Mouse (Mus musculus) kidney, adult 11 months (tissue): ENCODE measurements at regions not wholly inside any gene's neighbourhood (a gene's known extent, or its start where the extent isn't known, plus 50 kb on each side); places are given as distances from the start of the nearest gene placed in this dataset.

ENCODE experiments used
- DNase-seq: peaks from one replicate; pipeline ENCODE4 v3.0.0; 2022

DNA sequence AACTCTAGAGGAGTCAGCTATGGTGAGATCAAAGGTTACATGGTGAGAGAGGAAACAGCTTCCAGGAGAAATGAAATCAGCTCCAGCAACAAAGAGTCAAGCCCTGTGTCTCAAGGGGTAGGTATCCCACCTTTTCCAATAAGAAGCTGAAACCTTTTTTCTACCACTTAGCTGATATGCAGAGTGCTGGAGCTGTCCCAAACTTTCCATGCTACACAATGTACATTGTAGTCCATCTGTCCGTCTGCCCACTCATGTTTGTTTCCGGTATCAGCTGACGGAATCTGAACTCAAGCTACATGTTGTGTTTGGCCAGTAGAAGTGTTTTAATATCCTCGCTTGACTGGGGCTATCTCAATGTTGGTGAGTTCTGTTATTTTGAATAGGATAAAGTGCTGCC is 83.6 kb upstream of the Ngf start:
- no peak for DNase-seq

DNA sequence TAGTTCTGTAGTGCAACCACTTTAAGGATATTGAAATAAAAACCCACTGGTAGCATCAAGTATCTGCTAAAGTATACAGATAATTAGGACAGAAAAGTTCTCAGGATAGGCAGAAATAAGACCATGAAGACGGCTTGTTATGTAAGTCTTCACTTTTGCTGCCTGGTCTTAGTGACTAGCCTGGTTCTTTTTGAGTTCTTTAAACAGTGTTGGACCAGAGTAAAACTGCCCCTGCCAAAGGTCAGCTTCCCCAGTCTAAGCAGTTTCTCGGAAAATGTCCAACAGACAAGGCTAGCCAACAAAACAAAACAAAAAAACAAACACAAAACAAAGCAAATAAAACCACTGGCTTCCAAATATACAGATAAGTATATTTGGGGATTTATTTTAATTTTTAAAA is 85.1 kb upstream of the Ngf start:
- no peak for DNase-seq

DNA sequence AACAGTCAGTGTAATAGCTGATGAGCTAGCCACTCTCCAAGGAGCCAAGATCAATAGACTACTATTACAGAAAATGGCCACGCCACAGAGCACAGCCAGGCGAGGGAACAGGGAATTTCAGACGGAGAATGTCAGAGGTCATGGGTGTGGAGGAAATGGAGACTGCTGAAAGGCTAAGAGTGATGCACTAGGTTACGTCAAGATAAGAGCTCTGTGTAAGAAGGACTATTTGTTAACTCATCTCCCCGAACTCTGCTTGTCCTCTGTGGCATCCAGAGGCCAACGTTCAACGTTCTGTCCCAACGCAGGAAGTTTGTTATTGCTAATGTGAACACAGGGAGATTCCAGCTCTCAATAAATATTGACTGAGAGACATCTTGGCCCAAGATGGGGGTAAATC is 86.0 kb upstream of the Ngf start:
- DNase-seq = peak; percentile 16

DNA sequence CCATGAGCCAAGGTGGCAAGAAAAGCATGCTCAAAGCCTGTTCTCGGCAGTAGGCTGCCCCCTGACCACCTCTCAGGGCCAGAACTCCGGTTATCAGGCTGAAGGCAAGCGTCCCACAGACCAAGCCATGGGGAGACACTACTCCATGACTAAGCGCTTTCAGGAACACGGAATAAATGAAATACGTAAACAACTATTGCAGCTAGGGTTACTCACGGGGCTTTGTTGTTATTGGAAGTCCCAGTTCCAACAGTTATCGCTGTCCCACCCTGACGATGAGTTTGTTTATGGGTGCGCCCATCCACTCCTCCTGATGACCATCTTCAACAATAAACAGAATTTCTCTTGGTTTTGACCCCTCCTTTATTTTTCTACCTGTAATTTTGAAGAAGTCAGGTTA is 88.0 kb upstream of the Ngf start:
- no peak for DNase-seq

DNA sequence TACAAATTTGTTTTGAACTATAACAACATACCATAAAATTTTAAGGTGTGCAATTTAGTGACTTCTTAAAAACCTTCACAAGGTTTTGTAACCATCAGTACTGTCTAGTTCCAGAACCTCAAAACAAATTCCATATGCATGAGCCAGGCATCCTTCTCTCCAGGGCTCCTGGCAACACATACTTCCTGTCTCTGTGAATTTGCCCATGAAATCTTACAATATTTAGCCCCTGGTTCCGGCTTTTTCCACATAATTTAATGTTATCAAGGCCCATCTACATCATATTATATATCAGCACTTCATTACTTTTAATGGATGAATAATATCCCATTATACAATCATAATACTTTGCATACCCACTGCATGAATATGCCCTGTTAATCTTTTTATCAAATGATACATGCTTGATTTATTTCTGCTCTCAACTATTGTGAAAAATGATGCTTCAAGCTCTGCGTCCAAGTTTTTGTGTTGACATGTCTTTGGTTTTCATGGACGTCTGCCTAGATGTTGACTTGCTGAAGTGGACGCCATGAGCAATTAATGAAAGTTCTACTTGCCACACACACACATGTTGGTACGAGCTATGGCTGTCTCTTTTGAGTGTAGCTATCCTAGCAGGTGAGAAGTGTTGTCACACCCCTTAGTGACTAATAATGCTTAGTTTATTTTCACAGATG is 95.2 kb upstream of the Ngf start:
- DNase-seq = no peak

DNA sequence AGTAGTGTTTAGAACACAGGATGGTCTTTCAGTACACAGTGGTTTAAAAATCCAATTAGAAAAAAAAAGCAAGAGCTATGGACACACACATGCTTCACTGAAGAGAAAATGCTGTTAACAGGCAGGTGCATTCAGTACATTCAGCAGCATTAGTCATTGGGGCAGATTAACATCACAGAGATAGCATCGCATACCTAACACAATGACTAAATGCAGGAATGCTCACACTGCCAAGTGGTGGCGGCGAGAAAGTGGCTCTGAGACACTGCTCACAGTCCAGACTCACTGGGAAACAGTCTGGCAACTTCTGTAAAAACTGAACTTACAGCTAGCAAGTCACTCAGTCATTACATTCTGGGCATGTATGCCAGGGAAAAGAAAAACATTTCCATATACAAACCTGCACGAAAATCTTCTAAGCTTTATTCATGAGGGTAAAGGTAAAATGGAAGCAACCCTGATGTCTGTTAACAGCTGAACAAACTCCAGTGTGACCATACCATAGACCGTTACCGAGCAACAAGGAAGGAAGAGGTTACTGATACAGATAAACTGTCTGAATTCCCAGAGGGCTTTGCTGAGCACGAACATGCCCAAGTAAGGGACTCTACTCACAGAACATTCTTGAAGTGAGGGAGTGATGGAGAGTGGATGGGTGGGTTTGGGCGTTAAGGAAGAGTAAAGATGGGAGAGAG is 97.4 kb upstream of the Ngf start:
- DNase-seq = no peak

DNA sequence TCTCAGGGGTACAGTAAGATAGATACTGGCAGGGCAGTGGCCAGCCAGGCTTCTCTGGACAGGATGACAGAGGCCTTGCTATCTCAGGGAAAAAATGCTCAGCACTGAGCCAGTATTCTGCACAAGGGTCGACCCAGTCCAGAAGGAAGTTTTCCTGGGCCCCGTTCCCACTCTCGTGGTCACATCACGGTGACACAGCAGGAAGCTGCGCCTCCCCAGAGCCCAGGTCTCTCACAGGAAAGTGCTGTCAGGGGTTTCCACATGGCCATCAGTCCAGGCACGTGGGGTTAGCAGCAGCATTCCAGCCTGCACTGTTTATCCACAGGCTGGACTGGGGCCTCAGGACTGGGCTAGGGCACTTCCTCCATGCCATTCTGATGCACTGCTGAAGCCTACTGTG is 103.5 kb upstream of the Ngf start:
- DNase-seq = peak; percentile 89

DNA sequence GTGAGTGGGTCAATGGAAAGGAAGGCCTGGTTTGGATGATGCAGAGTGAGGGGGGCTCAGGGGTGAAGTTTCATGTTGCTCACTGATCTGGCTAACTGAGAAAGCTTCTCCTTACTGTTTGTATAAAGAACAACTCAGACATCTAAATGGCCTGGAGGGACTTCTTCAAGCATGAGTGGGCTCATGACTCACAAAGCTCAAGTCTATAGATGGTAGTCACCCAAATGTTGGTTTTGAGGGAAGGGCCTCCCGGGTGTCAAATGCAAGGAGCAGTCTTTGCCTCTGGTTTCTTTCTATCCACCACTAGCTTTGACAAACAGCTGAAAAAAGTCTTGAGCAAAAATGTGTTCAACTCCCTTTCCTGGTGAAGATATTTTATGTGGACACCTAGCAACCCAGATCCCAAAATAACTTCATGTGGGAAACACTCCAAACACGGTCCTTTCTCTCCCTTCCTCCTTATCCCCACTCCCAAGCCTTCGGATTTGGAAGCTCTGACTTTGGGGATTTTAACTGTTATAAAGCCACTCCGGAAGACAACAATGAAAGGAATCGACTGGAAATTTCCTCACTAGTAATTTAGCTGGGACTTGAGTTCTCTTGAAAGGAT is 105.3 kb upstream of the Ngf start:
- no peak for DNase-seq

DNA sequence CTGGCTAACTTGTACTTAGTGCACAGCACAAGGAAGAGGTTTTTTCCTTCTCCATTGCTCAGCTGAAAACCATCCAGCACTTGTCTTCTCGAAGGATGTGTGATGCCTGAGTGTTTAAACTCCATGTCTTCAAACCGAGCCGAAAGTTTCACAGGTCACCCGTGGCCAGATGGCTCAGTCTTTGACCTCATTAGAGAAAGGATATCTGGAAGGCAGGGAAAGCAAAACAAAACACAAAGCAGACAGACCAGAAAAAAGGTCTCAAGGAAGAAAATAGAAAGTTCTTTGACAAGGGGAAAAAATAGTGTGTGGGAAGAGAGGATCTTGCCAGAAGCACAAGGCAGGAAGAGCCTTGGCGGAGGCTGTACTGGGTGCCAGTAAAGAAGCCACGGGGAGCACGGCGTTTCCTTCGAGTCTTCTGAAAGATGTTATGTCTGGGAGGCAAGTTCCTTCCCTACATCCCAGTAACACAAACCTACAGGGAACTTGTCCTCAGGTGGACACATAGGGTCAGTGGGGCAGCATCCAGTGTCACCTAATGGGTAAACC is 108.9 kb upstream of the Ngf start:
- no peak for DNase-seq

DNA sequence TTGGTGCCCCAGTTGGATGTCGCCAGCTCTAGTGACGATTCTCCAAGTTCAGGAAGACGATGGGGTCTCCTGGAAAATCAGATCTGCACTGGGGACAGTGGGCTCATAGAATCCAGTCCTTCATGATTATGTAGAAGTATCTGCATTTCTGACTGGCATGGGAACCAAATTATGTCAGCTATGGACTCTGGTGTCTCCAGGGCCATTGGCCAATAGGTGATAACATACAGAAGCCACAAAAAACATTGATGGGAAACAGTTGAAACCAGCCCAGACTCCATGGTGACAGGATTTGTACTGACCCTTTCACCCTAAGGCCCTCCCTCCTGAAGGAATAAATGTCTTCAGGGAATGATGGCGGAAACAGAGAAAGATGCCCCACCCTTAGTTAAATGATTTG is 110.9 kb upstream of the Ngf start:
- DNase-seq = no peak

DNA sequence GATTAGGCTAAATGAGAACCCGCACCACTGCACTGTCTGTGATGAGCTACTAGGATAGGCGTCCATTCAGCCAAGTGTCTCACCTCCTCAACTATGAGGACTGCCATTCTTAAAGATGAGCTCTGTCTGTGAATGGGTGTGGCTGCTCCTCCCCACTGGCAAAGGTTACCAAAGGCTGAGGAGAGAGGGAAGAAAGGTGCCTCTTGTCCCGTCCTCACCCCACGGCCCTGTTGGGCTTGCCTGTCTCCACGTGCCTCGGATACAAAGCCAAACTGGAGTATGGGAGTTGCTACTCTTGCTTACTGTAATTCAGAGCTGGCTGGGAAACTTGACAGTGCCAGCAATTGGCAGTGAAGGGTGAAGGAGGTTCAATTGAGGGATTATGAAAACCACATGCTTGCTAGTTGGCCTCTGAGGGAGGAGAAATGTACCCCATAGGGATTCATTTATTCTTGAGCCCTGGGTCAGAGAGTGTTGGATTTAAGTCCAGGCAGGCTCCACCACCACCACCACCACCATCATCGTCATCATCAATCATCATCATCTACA is 112.6 kb upstream of the Ngf start:
- no peak for DNase-seq

DNA sequence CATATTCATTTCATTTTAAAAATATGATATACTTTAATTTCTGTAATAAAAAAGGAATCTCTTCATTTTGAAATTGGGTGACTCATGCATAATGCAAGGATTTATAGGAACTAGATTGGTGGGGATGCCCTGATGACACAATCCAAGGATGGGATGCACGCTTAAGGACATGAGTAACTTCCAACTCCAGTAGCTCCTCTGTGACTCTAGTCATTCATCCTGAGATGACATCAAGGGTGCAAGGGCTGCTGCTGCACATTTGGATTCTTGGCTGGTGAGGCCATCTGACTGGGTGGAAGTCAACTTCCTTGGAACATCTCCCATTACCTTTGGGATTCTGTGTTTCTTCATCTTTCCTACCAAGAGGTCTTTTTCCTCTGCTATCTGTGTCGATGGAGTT is 114.4 kb upstream of the Ngf start:
- DNase-seq = no peak

DNA sequence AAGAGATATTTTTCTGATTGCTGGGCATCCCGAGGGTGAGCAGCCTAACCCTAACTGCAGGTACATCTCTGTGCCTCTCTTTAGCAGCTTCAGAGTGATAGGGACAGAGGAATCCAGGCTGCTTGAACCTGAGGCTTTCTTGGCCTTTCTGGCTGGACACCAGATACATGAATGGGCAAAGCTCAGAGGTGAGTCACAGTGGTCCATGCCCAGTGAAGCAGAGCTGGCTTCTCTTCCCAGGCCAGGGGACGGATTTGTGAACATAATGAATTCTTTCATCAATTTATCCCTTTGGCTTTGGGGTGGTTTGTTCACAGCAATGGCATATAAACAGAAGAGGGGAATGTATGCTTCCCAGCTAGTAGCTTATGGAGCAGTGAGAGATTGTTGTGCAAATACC is 114.9 kb upstream of the Ngf start:
- no peak for DNase-seq

DNA sequence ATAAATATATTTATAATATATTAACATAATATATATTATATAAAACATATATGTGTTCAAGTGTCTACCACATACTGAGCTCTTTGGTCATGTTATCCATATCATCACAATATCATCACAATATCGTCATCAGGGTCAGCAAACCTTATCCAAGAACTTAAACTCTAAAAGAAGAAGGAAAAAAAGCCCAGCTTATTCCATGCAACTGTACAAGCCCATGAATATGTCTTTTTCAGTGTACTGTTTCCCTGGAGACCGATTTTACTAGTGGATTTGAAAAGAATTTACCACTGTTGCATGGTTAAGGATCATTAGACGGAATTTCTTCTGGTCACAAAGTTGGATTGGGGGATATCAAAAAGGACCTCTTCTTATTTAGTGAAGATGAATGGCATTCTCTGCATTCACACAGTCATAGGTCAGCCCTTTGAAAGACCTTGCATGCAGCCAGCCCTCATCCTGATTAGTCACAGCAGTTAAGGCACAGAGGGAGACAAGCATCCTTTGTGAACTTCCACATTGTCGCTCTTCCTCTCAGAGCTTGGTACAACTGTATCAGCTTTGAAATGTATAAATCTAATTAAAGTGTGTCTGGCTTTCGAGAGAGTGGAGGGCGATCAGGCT is 116.3 kb upstream of the Ngf start:
- DNase-seq = no peak

DNA sequence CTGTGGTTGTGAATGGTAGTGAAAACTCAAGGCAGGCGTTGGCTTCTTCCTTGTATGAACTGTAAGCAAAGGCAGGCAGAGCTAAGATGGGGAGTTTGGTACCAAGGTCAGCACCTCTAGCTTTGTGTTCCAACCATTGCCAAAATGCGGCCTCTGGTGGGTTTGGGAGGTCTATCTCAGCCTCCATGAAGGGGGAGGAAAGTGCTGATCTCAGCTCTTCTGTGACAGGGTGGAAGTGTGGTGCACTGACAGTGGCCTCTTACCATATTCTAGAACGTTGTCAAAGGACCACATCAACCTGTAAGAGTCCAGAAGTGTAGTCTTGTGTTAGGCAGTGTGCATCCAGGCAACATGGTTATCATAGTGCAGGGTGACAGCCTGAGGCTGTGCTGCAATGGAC is 123.6 kb upstream of the Ngf start:
- no peak for DNase-seq

DNA sequence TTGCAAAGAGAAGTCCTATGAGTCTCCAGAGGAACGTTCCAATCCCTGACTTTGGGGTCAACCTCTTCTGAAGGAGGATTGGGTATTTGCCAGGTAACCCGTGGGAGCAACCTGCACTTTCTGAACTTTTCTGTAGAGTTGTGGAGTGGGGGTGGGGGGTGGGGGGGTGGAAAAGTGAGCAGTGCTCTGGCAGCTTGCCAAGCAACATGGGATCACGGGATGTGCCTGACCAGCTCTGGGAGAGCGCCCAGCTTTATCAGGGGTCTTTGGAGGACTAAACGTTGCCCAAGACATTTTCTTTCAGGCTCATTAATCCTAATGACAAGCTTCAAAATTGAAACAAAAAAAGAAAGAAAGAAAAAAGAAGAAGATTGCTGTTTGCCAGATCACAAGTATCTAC is 124.4 kb upstream of the Ngf start:
- DNase-seq = no peak

DNA sequence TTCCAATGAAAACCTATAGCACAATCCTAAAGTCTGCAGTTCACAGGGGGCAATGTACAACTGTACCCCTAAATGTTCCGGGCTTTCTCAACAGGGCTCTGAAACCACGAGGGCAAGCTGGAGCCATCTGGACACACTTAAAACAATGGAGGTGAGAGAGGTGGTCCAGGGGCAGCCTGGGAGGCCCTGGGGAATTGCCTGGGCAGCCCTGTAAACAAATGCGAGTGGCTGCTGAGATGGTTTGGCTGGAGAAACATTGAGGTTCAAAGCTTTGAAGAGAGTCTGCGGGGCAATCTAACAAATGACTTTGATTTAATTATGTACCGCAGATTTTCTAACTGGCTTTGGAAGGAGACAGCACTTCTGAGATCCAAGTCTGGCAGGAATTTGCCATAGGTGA is 129.0 kb upstream of the Ngf start:
- DNase-seq = no peak

DNA sequence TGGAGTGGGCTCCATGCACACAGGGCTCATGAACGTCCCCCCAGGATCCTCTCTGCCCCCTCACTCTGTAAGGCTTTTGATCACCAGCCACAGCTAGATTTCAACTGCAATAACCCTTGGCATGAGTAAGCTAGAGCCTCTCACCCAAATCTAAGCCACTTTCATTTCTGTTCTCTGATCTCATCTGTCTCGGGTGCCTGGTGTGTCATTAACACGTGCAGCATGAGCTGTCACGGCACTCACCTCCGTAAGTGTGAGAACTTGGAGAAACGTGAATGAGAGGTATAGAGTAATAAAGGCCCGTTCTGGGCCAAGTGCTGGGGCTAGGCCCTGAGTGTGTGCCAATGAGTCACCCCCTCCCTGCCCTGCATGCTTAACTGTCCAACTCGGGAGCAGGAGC is 131.8 kb upstream of the Ngf start:
- DNase-seq = no peak

DNA sequence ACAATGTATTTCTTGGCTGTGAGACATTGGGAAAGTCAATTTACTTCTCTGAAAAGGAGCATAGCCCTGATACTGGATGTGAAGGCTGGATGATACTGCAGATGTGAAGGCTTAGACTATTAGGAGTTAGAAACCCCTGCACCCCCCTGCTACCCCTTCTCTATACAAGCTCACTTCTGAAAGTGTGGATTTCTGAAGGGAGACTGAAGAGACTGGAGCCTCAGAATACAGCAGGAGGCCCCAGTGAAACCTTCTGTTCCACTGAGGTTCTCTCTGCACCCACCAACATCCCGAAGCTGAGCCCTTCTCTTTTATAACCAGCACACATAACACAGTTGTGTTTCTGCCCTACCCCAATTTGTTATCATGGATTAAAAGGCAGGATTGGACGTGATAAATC is 131.7 kb upstream of the Vangl1 start:
- DNase-seq = no peak

DNA sequence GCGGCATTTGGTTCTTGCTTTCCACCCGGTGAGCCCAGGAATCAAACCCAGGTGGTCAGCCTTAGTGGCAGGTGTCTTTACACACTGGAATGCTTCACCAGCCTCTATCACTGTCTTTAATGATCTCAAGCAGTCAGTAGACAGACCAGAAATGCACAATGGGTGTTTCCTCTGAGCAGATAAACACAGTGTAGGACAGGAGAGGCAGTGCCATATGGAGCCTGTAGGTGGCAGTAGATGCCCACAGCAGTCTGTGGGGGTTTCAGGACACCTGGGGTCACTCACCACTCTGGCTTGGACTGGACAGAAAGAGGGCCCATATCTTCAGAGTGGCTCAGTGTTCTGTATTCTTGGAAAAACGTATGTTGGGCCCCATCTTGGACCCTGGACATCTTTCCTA is 130.7 kb upstream of the Vangl1 start:
- peak; percentile 23 for DNase-seq

DNA sequence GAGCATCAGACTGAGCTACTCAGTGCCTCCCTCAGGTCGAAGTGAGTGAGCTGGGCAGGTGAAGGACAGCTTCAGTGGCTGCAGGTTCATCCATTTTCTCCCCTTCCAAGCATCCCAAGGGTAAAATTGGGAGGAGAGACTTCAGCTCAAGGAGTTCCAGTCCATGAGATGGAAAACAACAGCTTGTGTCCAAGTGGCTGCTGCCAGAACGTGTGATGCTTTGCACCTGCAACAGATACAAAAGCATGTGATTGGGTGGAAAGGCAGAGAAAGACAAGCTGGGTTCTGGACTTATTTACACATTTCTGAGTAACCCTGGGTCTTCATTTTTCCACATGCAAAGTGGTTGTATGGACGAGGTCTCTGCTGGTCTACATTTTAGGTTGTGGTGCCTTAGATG is 127.7 kb upstream of the Vangl1 start:
- no peak for DNase-seq

DNA sequence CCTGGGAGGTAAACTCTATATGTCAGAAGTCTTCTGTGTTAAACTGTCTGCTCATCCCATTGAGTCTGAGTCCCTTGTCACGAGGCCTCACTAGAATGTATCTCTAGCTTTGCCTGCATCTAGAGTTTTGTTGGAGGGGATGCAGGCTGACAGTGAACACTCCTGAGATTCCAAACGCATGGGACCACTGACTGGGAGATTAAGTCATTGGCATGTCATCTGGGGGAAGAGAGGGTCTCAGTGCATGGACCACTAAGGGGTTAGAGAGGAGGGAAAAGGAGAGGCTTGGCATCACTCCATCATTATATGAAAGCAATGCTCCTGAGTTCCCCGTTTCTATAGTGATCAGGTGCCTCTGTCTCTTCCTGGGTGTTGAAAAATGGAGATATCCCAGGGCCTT is 114.8 kb upstream of the Vangl1 start:
- DNase-seq = no peak

DNA sequence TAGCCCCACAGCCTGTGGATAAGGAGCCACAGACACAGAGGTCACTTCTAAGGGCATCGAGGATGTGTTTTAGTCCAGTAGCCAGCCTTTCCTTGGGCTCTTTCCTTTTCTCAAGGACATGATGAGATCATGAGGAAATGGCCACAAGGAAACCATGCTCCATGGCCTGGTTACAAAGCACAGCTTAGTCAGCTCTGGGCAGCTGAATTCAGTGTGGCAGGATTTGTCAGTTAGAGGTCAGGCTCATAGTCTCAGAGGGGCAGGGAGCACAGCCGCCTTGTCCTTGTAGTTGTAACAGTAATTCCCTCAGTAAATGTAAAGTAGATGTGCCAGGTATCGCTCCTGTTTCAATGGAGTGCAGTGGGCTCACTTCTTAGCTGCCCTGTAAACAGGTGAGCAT is 111.7 kb upstream of the Vangl1 start:
- no peak for DNase-seq
